Mouse (Mus musculus): ENCODE data around the gene Cers1.

GRCm38 (mm10) chr8:70330741-70331364 lies 15.3 kb downstream of the Cers1 start:
- TF ChIP-seq ZC3H11A (IDR thresholded peaks at IDR 0.05; ENCODE audit: borderline replicate concordance, low read depth, low read length) (no peak), MAFK (IDR thresholded peaks at IDR 0.05; ENCODE audit: insufficient read depth, low read depth, low read length) (no peak), CHD2 (IDR thresholded peaks at IDR 0.05; ENCODE audit: low read depth, low read length) (no peak)
